Mouse (Mus musculus) embryonic facial prominence, embryonic 13.5 days (tissue): ENCODE measurements at regions not wholly inside any gene's neighbourhood (a gene's known extent, or its start where the extent isn't known, plus 50 kb on each side); places are given as distances from the start of the nearest gene placed in this dataset.

Experiments
- ATAC-seq: fragments of 200-750 bp; cut with Nextera tagmentation; 2 replicates; pipeline ENCODE4 v1.8.0; 2017; ENCODE audit warnings: low read depth; ENCODE audit not compliant: insufficient number of reproducible peaks, insufficient read depth, low FRiP score, low TSS enrichment
- H3K27ac ChIP-seq: fragments of 300-500 bp; sonication (generic); 2 replicates; pipeline ENCODE4 v1.5.1; 2015; ENCODE audit warnings: moderate library complexity, mild to moderate bottlenecking, inconsistent platforms
- H3K27me3 ChIP-seq: fragments of 300-500 bp; sonication (generic); 2 replicates; pipeline ENCODE4 v1.6.1; 2015; ENCODE audit warnings: mild to moderate bottlenecking, inconsistent platforms
- H3K36me3 ChIP-seq: fragments of 300-500 bp; sonication (generic); 2 replicates; pipeline ENCODE4 v1.6.1; 2015; ENCODE audit warnings: mild to moderate bottlenecking, inconsistent platforms
- H3K4me1 ChIP-seq: fragments of 300-500 bp; sonication (generic); 2 replicates; pipeline ENCODE4 v1.6.1; 2015; ENCODE audit warnings: inconsistent platforms
- H3K4me2 ChIP-seq: fragments of 300-500 bp; sonication (generic); 2 replicates; pipeline ENCODE4 v1.6.1; 2015; ENCODE audit warnings: moderate library complexity, mild to moderate bottlenecking, inconsistent platforms
- H3K4me3 ChIP-seq: fragments of 300-500 bp; sonication (generic); 2 replicates; pipeline ENCODE4 v1.5.1; 2015; ENCODE audit warnings: mild to moderate bottlenecking, inconsistent platforms
- H3K9ac ChIP-seq: fragments of 300-500 bp; sonication (generic); 2 replicates; pipeline ENCODE4 v1.6.1; 2015; ENCODE audit warnings: mild to moderate bottlenecking, inconsistent platforms
- H3K9me3 ChIP-seq: fragments of 300-500 bp; sonication (generic); 2 replicates; pipeline ENCODE4 v1.6.1; 2016; ENCODE audit warnings: inconsistent platforms
- WGBS: fragments of 180-500 bp; shearing (Covaris S2); methylation state at CpG from one replicate; pipeline ENCODE4 v1.1.7; 2015; ENCODE audit warnings: mixed read lengths; 5-methylcytosine and 5-hydroxymethylcytosine counted together

DNA sequence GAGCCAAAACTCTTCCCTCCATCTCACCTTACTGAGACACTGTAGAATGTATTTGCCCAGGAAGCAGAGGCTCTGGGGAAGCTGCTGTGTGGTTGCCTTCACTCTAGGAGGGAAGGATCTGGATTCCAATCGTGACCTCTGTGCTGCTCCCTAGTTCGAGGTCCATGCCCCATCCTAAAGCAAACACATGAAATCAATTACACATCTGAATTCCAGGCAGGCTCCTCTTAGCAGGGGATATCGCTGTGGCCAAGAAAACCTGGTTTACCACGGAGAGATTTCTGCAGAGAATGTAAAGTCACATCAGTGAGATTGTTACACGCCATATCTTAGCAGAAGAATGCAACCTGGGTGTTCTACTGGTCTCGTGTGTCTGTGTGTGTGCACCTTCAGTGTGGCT, 61.0 kb upstream of the Intu start:
- WGBS = 20% methylated on average over 6 of the region's 6 CpGs
- Histone ChIP-seq H3K36me3 (no peaks in the 10 kb centered on the region), H3K4me2 (no peak overlapping the region), H3K9ac (no peak overlapping the region), H3K27me3 (no peaks in the 10 kb centered on the region), H3K4me1 (peaks cover 19% of the 10 kb centered on the region), H3K4me3 (no peak overlapping the region), H3K9me3 (no peaks in the 10 kb centered on the region), H3K27ac (no peak overlapping the region)
- ATAC-seq = no peak

DNA sequence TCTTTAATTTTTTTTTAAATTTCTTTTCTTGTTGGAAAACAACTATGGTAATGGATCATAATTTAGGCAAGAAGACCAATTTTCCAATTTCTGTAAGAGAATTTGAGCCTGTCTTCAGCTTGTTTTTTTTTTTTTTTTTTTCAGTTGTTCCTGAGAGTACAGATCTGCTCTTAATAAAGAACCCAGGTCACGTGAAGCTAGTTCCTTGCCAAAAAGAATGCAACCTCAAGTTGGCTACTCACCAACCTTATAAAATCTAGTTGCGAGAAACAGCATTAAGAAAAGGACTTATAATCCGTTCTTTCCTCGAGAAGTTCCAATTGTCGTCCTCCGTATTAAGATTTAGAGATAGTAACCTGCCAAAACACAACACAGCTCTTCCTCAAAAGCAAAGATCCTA, 58.3 kb upstream of the Intu start:
- Histone ChIP-seq H3K4me1 (peaks cover 19% of the 10 kb centered on the region), H3K9me3 (no peaks in the 10 kb centered on the region), H3K36me3 (no peaks in the 10 kb centered on the region), H3K4me2 (no peak overlapping the region), H3K4me3 (no peak overlapping the region), H3K27me3 (no peaks in the 10 kb centered on the region), H3K9ac (no peak overlapping the region), H3K27ac (peak overlapping the region; percentile 36)
- 40% methylated on average over 6 of the region's 6 CpGs for WGBS
- ATAC-seq = no peak

DNA sequence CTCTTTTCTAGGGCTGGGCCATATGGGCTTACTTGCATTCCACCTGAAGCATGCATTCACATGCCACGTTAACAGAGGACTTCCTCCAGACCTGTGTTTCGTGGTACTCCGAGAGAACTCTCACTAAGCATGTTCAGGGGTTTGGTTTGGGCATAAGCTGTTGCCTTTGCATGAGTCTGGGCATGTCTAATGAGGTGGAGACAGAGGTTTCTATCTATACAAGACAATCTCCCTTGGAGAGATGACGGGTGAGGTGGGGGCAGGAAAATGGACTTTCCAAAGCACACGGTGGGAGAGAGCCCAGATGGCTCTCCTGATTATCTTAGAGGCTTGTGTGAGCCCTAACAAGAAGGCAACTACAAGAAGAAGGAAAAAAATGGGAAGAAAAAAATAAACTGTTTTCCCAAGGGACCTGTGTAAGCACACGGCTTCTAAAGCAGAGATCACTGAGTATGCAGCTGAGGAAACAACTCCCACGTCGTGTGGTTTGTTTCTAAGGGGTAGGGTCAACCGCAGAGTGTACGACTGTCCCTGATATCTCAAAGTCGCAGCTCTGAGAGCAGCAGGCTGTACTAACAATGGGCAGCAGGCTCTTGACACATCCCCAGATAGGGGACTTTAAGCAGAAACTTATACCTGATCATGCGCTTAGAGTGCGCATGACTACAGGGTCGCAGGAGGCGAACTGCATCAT, 50.7 kb upstream of the Intu start:
- H3K4me1 ChIP-seq = peaks cover 32% of the 10 kb centered on the region
- H3K4me3 ChIP-seq = no peak overlapping the region
- H3K27ac ChIP-seq = no peak overlapping the region
- H3K9me3 ChIP-seq = no peaks in the 10 kb centered on the region
- no peak for ATAC-seq
- H3K27me3 ChIP-seq = no peaks in the 10 kb centered on the region
- no peak overlapping the region for H3K4me2 ChIP-seq
- H3K9ac ChIP-seq = no peak overlapping the region
- WGBS = 68% methylated on average over 15 of the region's 15 CpGs
- H3K36me3 ChIP-seq = no peaks in the 10 kb centered on the region
